Mouse (Mus musculus): ENCODE results near the gene Lsm5.

DNA sequence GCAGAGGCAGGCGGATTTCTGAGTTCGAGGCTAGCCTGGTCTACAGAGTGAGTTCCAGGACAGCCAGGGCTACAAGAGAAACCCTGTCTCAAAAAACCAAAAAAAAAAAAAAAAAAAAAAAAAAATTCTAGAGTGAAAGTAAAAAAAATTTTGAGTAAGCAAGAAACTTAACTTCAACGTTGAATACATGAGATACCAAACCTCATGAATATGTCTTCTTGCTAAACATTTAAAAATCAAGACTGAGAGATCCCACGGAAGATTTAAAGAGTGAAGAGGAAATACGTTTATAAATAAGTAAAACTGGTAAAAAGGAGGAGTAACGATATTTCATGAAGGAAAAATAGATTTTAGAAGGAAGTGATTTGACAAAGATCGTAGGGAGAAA lies 9.7 kb upstream of the Lsm5 start:
- TF ChIP-seq POLR2A (IDR thresholded peaks at IDR 0.05; ENCODE audit: low read depth, low read length): no peak
- no peak for TF ChIP-seq CTCF (conservative IDR thresholded peaks at IDR 0.05; ENCODE audit: insufficient read depth, insufficient read length, low read depth, low read length)
